In genomic region chr4:149491151-149491550, GRCm38 (mm10) we compare ENCODE assay signal across 21 mouse cellular contexts. TPM values are rescaled to one million over a fixed set of nuclear protein-coding genes. Genes with fewer than 3 reads are reported as not detected.
DNase-seq lines count a peak whose midpoint lies in the region; ATAC-seq and TF ChIP-seq lines count a peak whose summit lies in the region.
"Had no signal": no experiment of that assay in that cellular context is flagged by ENCODE, and none has a peak within 500 bp of the region (broad histone marks: within the 10 kb centered on the region; RNA-seq: fewer than 3 reads in every experiment).

No protein-coding gene starts in this region.

- TF ChIP-seq CTCF in cerebellum, adult 2 months (IDR thresholded peaks at IDR 0.05; ENCODE audit: borderline replicate concordance, insufficient read depth, low read depth, low read length) = peak; percentile 24; the same call in 1 of the 2 replicates
- peak; percentile 42 for TF ChIP-seq CTCF in liver, embryonic 14.5 days (IDR thresholded peaks at IDR 0.05; ENCODE audit: low read depth)

- H3K4me2 ChIP-seq in liver, embryonic 14.5 days (ENCODE audit: low read depth) = no peak overlapping the region
- no peak overlapping the region for H3K4me2 ChIP-seq in liver, embryonic 12.5 days
- H3K4me2 ChIP-seq: embryonic facial prominence, embryonic 12.5 days; hindbrain, embryonic 15.5 days; midbrain, embryonic 15.5 days; neural tube, embryonic 12.5 days had no signal

- ATAC-seq in liver, embryonic 14.5 days (ENCODE audit: insufficient read depth) = no peak
- ATAC-seq in liver, embryonic 12.5 days = no peak
- ATAC-seq: midbrain, embryonic 15.5 days had no signal

- no peak overlapping the region for H3K27ac ChIP-seq in cerebellum, adult 2 months (ENCODE audit: insufficient read depth, low read length)
- H3K27ac ChIP-seq in liver, embryonic 14.5 days = no peak overlapping the region
- H3K27ac ChIP-seq in liver, embryonic 12.5 days = no peak overlapping the region
- H3K27ac ChIP-seq: embryonic facial prominence, embryonic 12.5 days; forebrain, embryonic 10.5 days; hindbrain, embryonic 15.5 days; midbrain, embryonic 15.5 days; neural tube, embryonic 12.5 days had no signal

- H3K4me3 ChIP-seq in cerebellum, adult 2 months (replicated peaks; ENCODE audit: insufficient read depth, low read depth, low read length) = no peak overlapping the region
- H3K4me3 ChIP-seq in liver, embryonic 14.5 days (ENCODE audit: insufficient read depth in 1 of 2, low read depth in 2 of 2, low read length in 2 of 2) = no peak overlapping the region
- no peak overlapping the region for H3K4me3 ChIP-seq in liver, embryonic 12.5 days
- H3K4me3 ChIP-seq: embryonic facial prominence, embryonic 12.5 days; forebrain, embryonic 10.5 days; hindbrain, embryonic 15.5 days; midbrain, embryonic 15.5 days; neural tube, embryonic 12.5 days had no signal

- H3K9me3 ChIP-seq in liver, embryonic 14.5 days (ENCODE audit: control insufficient read depth, low read length) = no peaks in the 10 kb centered on the region
- H3K9me3 ChIP-seq in liver, embryonic 12.5 days (replicated peaks) = 0 out of 2 replicates have a peak, but pooled peaks cover 3% of the 10 kb centered on the region
- H3K9me3 ChIP-seq: embryonic facial prominence, embryonic 12.5 days; forebrain, embryonic 10.5 days; hindbrain, embryonic 15.5 days; midbrain, embryonic 15.5 days; neural tube, embryonic 12.5 days had no signal

- H3K9ac ChIP-seq in liver, embryonic 14.5 days (replicated peaks) = no peak overlapping the region
- H3K9ac ChIP-seq in liver, embryonic 12.5 days = no peak overlapping the region
- H3K9ac ChIP-seq: embryonic facial prominence, embryonic 12.5 days; hindbrain, embryonic 15.5 days; midbrain, embryonic 15.5 days; neural tube, embryonic 12.5 days had no signal

- no peak for DNase-seq in cerebellum, adult 2 months
- no peak for DNase-seq in cerebellum, adult 18-20 months
- no peak for DNase-seq in liver, embryonic 14.5 days (ENCODE audit: low read depth in 3 of 3, low spot score in 3 of 3)
- peak; percentile 76 for DNase-seq in R1 (ENCODE audit: low read depth, low spot score)
- DNase-seq in naive thymus-derived CD4-positive, alpha-beta T cell, adult 2 months (ENCODE audit: low read depth) = peak; percentile 31
- DNase-seq in Muller cell, postnatal 12 days (ENCODE audit: inconsistent ontology term) = no peak
- no peak for DNase-seq in right cerebral cortex, postnatal 25 days
- DNase-seq: adrenal gland, postnatal 10 days; cerebellum, postnatal 25 days; heart, postnatal 14 days; lung, postnatal 10 days; thymus, postnatal 25 days had no signal

- no peaks in the 10 kb centered on the region for H3K27me3 ChIP-seq in cerebellum, adult 2 months (ENCODE audit: control insufficient read depth, insufficient read depth, low read length)
- no peaks in the 10 kb centered on the region for H3K27me3 ChIP-seq in liver, embryonic 14.5 days (ENCODE audit: control insufficient read depth, insufficient read depth, low read length)
- H3K27me3 ChIP-seq in liver, embryonic 12.5 days (replicated peaks) = no peaks in the 10 kb centered on the region
- H3K27me3 ChIP-seq: embryonic facial prominence, embryonic 12.5 days; hindbrain, embryonic 15.5 days; midbrain, embryonic 15.5 days; neural tube, embryonic 12.5 days had no signal

- 98% methylated on average over 3 of the region's 3 CpGs for WGBS in cerebellum, adult 2 months
- 89% methylated on average over 3 of the region's 3 CpGs for WGBS in liver, embryonic 14.5 days (ENCODE audit: insufficient replicate concordance)
- 87% methylated on average over 3 of the region's 3 CpGs for WGBS in liver, embryonic 12.5 days (ENCODE audit: insufficient replicate concordance)

- TF ChIP-seq EP300 in liver, embryonic 14.5 days (IDR thresholded peaks at IDR 0.05; ENCODE audit: low read depth) = no peak

- TF ChIP-seq POLR2A in cerebellum, adult 2 months (IDR thresholded peaks at IDR 0.05; ENCODE audit: borderline replicate concordance, insufficient read depth, low read length) = no peak

- H3K4me1 ChIP-seq in cerebellum, adult 2 months (ENCODE audit: control insufficient read depth, insufficient read depth, low read length) = no peaks in the 10 kb centered on the region; the same call in 1 of the 2 replicates
- 0 out of 4 replicates have a peak, but pooled peaks cover under 1 to 2% of the 10 kb centered on the region in 2 experiments for H3K4me1 ChIP-seq in liver, embryonic 14.5 days (replicated peaks; ENCODE audit: control insufficient read depth in 2 of 2, insufficient read depth in 2 of 2, low read length in 1 of 2)
- H3K4me1 ChIP-seq in liver, embryonic 12.5 days = peaks cover 11% of the 10 kb centered on the region

- H3K36me3 ChIP-seq in liver, embryonic 14.5 days (replicated peaks; ENCODE audit: control insufficient read depth, insufficient read depth, low read depth) = peaks cover 18% of the 10 kb centered on the region
- peaks cover 92% of the 10 kb centered on the region for H3K36me3 ChIP-seq in liver, embryonic 12.5 days

RNA-seq across cellular contexts. Expression of gene Lzic, which starts 6.1 kb away (rescaled TPM):
- 14.2 and 15.3 TPM in 2 replicates for polyA plus RNA-seq in cerebellum, adult 2 months (2012; rRNA removed)
- 5.6 and 9.1 TPM in 2 replicates for polyA plus RNA-seq in liver, embryonic 14.5 days (2012; rRNA removed)
- polyA plus RNA-seq in liver, embryonic 14.5 days (2014; fragmentation: Nextera tagmentation; extraction: Ambion mirVana) = 14.9 and 15.5 TPM in 2 replicates
- 23.8 and 24.7 TPM in 2 replicates for polyA plus RNA-seq in liver, embryonic 12.5 days (2016; fragmentation: Nextera tagmentation; extraction: Ambion mirVana)

RNA-seq across cellular contexts. Expression of gene Nmnat1, which starts 6.1 kb away (rescaled TPM):
- polyA plus RNA-seq in cerebellum, adult 2 months (2012; rRNA removed) = 11.2 and 11.6 TPM in 2 replicates
- polyA plus RNA-seq in liver, embryonic 14.5 days (2012; rRNA removed) = 3.2 and 3.8 TPM in 2 replicates
- 4.7 and 5.9 TPM in 2 replicates for polyA plus RNA-seq in liver, embryonic 14.5 days (2014; fragmentation: Nextera tagmentation; extraction: Ambion mirVana)
- 6.8 and 8.4 TPM in 2 replicates for polyA plus RNA-seq in liver, embryonic 12.5 days (2016; fragmentation: Nextera tagmentation; extraction: Ambion mirVana)

RNA-seq across cellular contexts. Expression of gene Tmem274, which starts 14.0 kb away (rescaled TPM):
- 0.41 and 0.51 TPM in 2 replicates for polyA plus RNA-seq in cerebellum, adult 2 months (2012; rRNA removed)
- polyA plus RNA-seq in liver, embryonic 14.5 days (2012; rRNA removed) = not detected in 2 replicates
- polyA plus RNA-seq in liver, embryonic 14.5 days (2014; fragmentation: Nextera tagmentation; extraction: Ambion mirVana) = not detected in 2 replicates
- 0.21 TPM in 1 of 2 replicates, not detected in the other for polyA plus RNA-seq in liver, embryonic 12.5 days (2016; fragmentation: Nextera tagmentation; extraction: Ambion mirVana)
- polyA plus RNA-seq: C2C12; limb, embryonic 14.5 days; midbrain, embryonic 15.5 days; stomach, embryonic 14.5 days had no signal

RNA-seq across cellular contexts. Expression of gene Ctnnbip1, which starts 26.9 kb away (rescaled TPM):
- polyA plus RNA-seq in cerebellum, adult 2 months (2012; rRNA removed) = 33.3 and 34.6 TPM in 2 replicates
- polyA plus RNA-seq in liver, embryonic 14.5 days (2012; rRNA removed) = 1.5 and 2.2 TPM in 2 replicates
- polyA plus RNA-seq in liver, embryonic 14.5 days (2014; fragmentation: Nextera tagmentation; extraction: Ambion mirVana) = 4.0 and 4.2 TPM in 2 replicates
- polyA plus RNA-seq in liver, embryonic 12.5 days (2016; fragmentation: Nextera tagmentation; extraction: Ambion mirVana) = 10.0 and 10.1 TPM in 2 replicates

RNA-seq across cellular contexts. Expression of gene Rbp7, which starts 36.4 kb away (rescaled TPM):
- polyA plus RNA-seq in cerebellum, adult 2 months (2012; rRNA removed) = 0.54 and 0.74 TPM in 2 replicates
- not detected in 2 replicates for polyA plus RNA-seq in liver, embryonic 14.5 days (2012; rRNA removed)
- not detected in 2 replicates for polyA plus RNA-seq in liver, embryonic 14.5 days (2014; fragmentation: Nextera tagmentation; extraction: Ambion mirVana)
- polyA plus RNA-seq in liver, embryonic 12.5 days (2016; fragmentation: Nextera tagmentation; extraction: Ambion mirVana) = not detected in 2 replicates
- polyA plus RNA-seq: C2C12; forebrain, embryonic 10.5 days; hindbrain, embryonic 15.5 days; neural tube, embryonic 12.5 days had no signal

Comparison
In these comparisons a context has a peak if more than half of its experiments do, and no peak if none do; other contexts are left out.
1. DNase-seq: peak in R1 (single experiment) and naive thymus-derived CD4-positive, alpha-beta T cell, adult 2 months (single experiment); none in cerebellum, adult 2 months (0 of 2), cerebellum, adult 18-20 months (0 of 2), liver, embryonic 14.5 days (0 of 3), Muller cell, postnatal 12 days (single experiment) and right cerebral cortex, postnatal 25 days (single experiment).